Mouse (Mus musculus) cerebellum, adult 2 months (tissue): ENCODE measurements at regions not wholly inside any gene's neighbourhood (a gene's known extent, or its start where the extent isn't known, plus 50 kb on each side); places are given as distances from the start of the nearest gene placed in this dataset.

Experiments
- CTCF ChIP-seq: fragments of 200-500 bp; IDR thresholded peaks from 2 replicates; pipeline ENCODE4 v1.5.1; 2011; ENCODE audit warnings: low read depth, mild to moderate bottlenecking, control low read depth, low read length, moderate library complexity, borderline replicate concordance; ENCODE audit not compliant: insufficient read depth
- POLR2A ChIP-seq: fragments of 200-500 bp; IDR thresholded peaks from 2 replicates; pipeline ENCODE4 v1.6.1; 2011; ENCODE audit warnings: low read length, control low read depth, borderline replicate concordance; ENCODE audit not compliant: insufficient read depth

DNA sequence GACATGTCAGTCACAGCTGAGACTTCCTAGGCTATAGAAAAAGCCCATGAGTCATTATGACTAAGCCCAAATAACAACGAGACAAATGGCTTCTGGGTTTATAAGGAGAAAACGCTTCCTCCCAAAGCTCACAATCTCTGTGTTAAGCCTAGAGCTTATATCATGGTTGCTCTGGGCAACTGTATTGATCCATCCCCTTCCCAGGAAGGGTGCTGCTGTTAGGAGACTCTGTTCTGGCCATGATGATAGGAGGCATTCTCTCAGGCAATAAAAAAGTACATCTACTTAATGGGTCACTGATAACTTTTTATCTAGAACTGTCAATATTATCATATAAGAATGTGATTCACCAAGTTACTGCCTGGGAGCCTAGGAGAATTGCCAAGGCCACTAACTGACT is 103.0 kb upstream of the Nphp3 start:
- no peak for TF ChIP-seq CTCF
- TF ChIP-seq POLR2A: no peak
